Mouse (Mus musculus) MEL (cell line): Measurements from ENCODE around the gene Gm9376. TPM values are rescaled to one million over a fixed set of nuclear protein-coding genes. Genes with fewer than 3 reads are reported as not detected.

Experiments
- DNase-seq: peaks from one replicate; pipeline ENCODE4 v3.0.0; 2011; ENCODE audit warnings: low read depth, low spot score
- H3K27ac ChIP-seq: 2 replicates; pipeline ENCODE4 v1.5.1; 2012; ENCODE audit warnings: low read depth, mild to moderate bottlenecking, control low read depth, low read length, moderate library complexity; ENCODE audit not compliant: control insufficient read depth
- H3K27me3 ChIP-seq, 2 experiments: fragments of 150-350 bp in 1 of 2; sonication (generic) in 1 of 2; 2 replicates each; pipeline ENCODE4 v1.6.1; 2012; ENCODE audit warnings: low read length in 2 of 2, mild to moderate bottlenecking in 2 of 2, improper control_type of control experiment in 1 of 2, moderate library complexity in 1 of 2; ENCODE audit not compliant: insufficient read depth in 2 of 2, control insufficient read depth in 1 of 2
- H3K36me3 ChIP-seq, 2 experiments: 2 replicates each; pipeline ENCODE4 v1.6.1; 2012 to 2014; ENCODE audit warnings: low read length in 2 of 2, improper control_type of control experiment in 1 of 2, inconsistent platforms in 1 of 2, mild to moderate bottlenecking in 1 of 2; ENCODE audit not compliant: insufficient read depth in 2 of 2, control insufficient read depth in 1 of 2
- H3K4me1 ChIP-seq, 2 experiments: fragments of 150-350 bp in 1 of 2; sonication (generic) in 1 of 2; 2 replicates each; pipeline ENCODE4 v1.6.1; 2012; ENCODE audit warnings: low read length in 2 of 2, improper control_type of control experiment in 1 of 2, mild to moderate bottlenecking in 1 of 2; ENCODE audit not compliant: insufficient read depth in 2 of 2, control insufficient read depth in 1 of 2
- H3K4me3 ChIP-seq, 2 experiments: fragments of 150-350 bp in 1 of 2; sonication (generic) in 1 of 2; 2 replicates each; pipeline ENCODE4 v1.5.1; 2012; ENCODE audit warnings: low read depth in 2 of 2, low read length in 2 of 2, mild to moderate bottlenecking in 2 of 2, moderate library complexity in 2 of 2, control low read depth in 1 of 2, improper control_type of control experiment in 1 of 2; ENCODE audit not compliant: control insufficient read depth in 1 of 2, insufficient read depth in 1 of 2
- H3K79me2 ChIP-seq: 2 replicates; pipeline ENCODE4 v1.6.1; 2012; ENCODE audit warnings: mild to moderate bottlenecking, low read length, moderate library complexity; ENCODE audit not compliant: control insufficient read depth, poor library complexity, insufficient read depth
- H3K9ac ChIP-seq: 2 replicates; pipeline ENCODE4 v1.6.1; 2012; ENCODE audit warnings: low read depth, mild to moderate bottlenecking, control low read depth, low read length, moderate library complexity; ENCODE audit not compliant: control insufficient read depth, poor library complexity, severe bottlenecking
- H3K9me3 ChIP-seq: fragments of 150-350 bp; sonication (generic); replicated peaks from 2 replicates; pipeline ENCODE4 v1.6.1; 2012; ENCODE audit warnings: mild to moderate bottlenecking, low read length, improper control_type of control experiment, moderate library complexity; ENCODE audit not compliant: insufficient read depth
- BHLHE40 ChIP-seq: IDR thresholded peaks from 2 replicates; pipeline ENCODE4 v1.6.1; 2012; ENCODE audit warnings: low read depth, mild to moderate bottlenecking, inconsistent platforms, low read length, improper control_type of control experiment, borderline replicate concordance
- CHD2 ChIP-seq: IDR thresholded peaks from 2 replicates; pipeline ENCODE4 v1.6.1; 2011; ENCODE audit warnings: low read length, improper control_type of control experiment
- ELF1 ChIP-seq: IDR thresholded peaks from 2 replicates; pipeline ENCODE4 v1.6.1; 2014; ENCODE audit warnings: low read depth, mild to moderate bottlenecking, inconsistent platforms, low read length, improper control_type of control experiment, moderate library complexity
- EP300 ChIP-seq, 2 experiments: IDR thresholded peaks; 2 replicates each; pipeline ENCODE4 v1.6.1; 2011; ENCODE audit warnings: improper control_type of control experiment in 2 of 2, low read length in 2 of 2, low read depth in 1 of 2, mild to moderate bottlenecking in 1 of 2
- HCFC1 ChIP-seq: IDR thresholded peaks from 2 replicates; pipeline ENCODE4 v1.6.1; 2012; ENCODE audit warnings: low read depth, mild to moderate bottlenecking, inconsistent platforms, low read length, improper control_type of control experiment, moderate library complexity
- MAX ChIP-seq: IDR thresholded peaks from 2 replicates; pipeline ENCODE4 v1.6.1; 2011; ENCODE audit warnings: low read length, improper control_type of control experiment
- MEF2A ChIP-seq: IDR thresholded peaks from 2 replicates; pipeline ENCODE4 v1.6.1; 2014; ENCODE audit warnings: low read depth, mild to moderate bottlenecking, inconsistent platforms, low read length, improper control_type of control experiment; ENCODE audit not compliant: poor library complexity, insufficient replicate concordance, severe bottlenecking; ENCODE audit errors: extremely low read depth
- MYB ChIP-seq: IDR thresholded peaks from 2 replicates; pipeline ENCODE4 v1.6.1; 2011; ENCODE audit warnings: mild to moderate bottlenecking, low read depth, low read length, improper control_type of control experiment
- POLR2A ChIP-seq, 2 experiments: IDR thresholded peaks; 2 replicates each; pipeline ENCODE4 v1.6.1; 2011 to 2012; ENCODE audit warnings: low read length in 2 of 2, mild to moderate bottlenecking in 2 of 2, control low read depth in 1 of 2, improper control_type of control experiment in 1 of 2, low read depth in 1 of 2, moderate library complexity in 1 of 2; ENCODE audit not compliant: control insufficient read depth in 1 of 2, insufficient read depth in 1 of 2, poor library complexity in 1 of 2
- POLR2AphosphoS2 ChIP-seq: IDR thresholded peaks from 2 replicates; pipeline ENCODE4 v1.6.1; 2011; ENCODE audit warnings: low read length, improper control_type of control experiment
- RAD21 ChIP-seq: IDR thresholded peaks from 2 replicates; pipeline ENCODE4 v1.6.1; 2011; ENCODE audit warnings: mild to moderate bottlenecking, low read depth, low read length, improper control_type of control experiment
- SMC3 ChIP-seq: IDR thresholded peaks from 2 replicates; pipeline ENCODE4 v1.6.1; 2011; ENCODE audit warnings: low read depth, low read length, improper control_type of control experiment
- TCF12 ChIP-seq: IDR thresholded peaks from 2 replicates; pipeline ENCODE4 v1.6.1; 2014; ENCODE audit warnings: low read depth, mild to moderate bottlenecking, inconsistent platforms, low read length, improper control_type of control experiment, moderate library complexity
- USF1 ChIP-seq: IDR thresholded peaks from 2 replicates; pipeline ENCODE4 v1.6.1; 2014; ENCODE audit warnings: low read depth, mild to moderate bottlenecking, inconsistent platforms, low read length, improper control_type of control experiment, moderate library complexity
- ZKSCAN1 ChIP-seq: IDR thresholded peaks from 2 replicates; pipeline ENCODE4 v1.6.1; 2012; ENCODE audit warnings: low read depth, mild to moderate bottlenecking, inconsistent platforms, low read length, improper control_type of control experiment, moderate library complexity
- ZMIZ1 ChIP-seq: IDR thresholded peaks from 2 replicates; pipeline ENCODE4 v1.6.1; 2012; ENCODE audit warnings: low read depth, mild to moderate bottlenecking, inconsistent platforms, low read length, improper control_type of control experiment, moderate library complexity
- polyA plus RNA-seq, 2 experiments: library from polyadenylated mRNA; stranded (reverse) in 1 of 2; unstranded in 1 of 2; fragments of >175 nt in 1 of 2; fragments of >200 nt in 1 of 2; gene quantifications; 2 replicates each; pipeline versions ENCODE4 v1.2.1 to v1.2.4; 2012; ENCODE audit warnings: low replicate concordance in 2 of 2, low read depth in 1 of 2; ENCODE audit not compliant: insufficient read length in 2 of 2, insufficient read depth in 1 of 2, missing spikeins in 1 of 2
- total RNA-seq: library from RNA; depleted of rRNA; stranded (reverse); fragments of 300-350 nt; gene quantifications from 2 replicates; pipeline ENCODE4 v1.2.3, GENCODE M21; 2012

Gm9376 gene
- total and polyA plus RNA-seq, 3 experiments: not detected

GRCm38 (mm10) chr14:118233786-118234540 is 32.8 kb upstream of the Gm9376 start:
- Histone ChIP-seq H3K9ac (no peak overlapping the region), H3K4me3 (no peak overlapping the region), H3K27me3 (no peaks in the 10 kb centered on the region)

GRCm38 (mm10) chr14:118234541-118235210 is 32.1 kb upstream of the Gm9376 start:
- no peaks in the 10 kb centered on the region for H3K36me3 ChIP-seq
- H3K79me2 ChIP-seq: no peaks in the 10 kb centered on the region
- H3K27ac ChIP-seq: no peak overlapping the region
- no peak overlapping the region for H3K4me3 ChIP-seq
- TF ChIP-seq ZMIZ1 (no peak), POLR2AphosphoS2 (no peak), MYB (no peak)
- no peak overlapping the region for H3K9ac ChIP-seq
- no peaks in the 10 kb centered on the region for H3K9me3 ChIP-seq
- H3K4me1 ChIP-seq: no peaks in the 10 kb centered on the region
- no peak for DNase-seq
- no peaks in the 10 kb centered on the region for H3K27me3 ChIP-seq

More at GRCm38 (mm10) chr14:118233786-118234540, 32.8 kb upstream of the Gm9376 start:
- Histone ChIP-seq H3K9me3 (no peaks in the 10 kb centered on the region), H3K36me3 (no peaks in the 10 kb centered on the region), H3K79me2 (no peaks in the 10 kb centered on the region), H3K27ac (no peak overlapping the region), H3K4me1 (no peaks in the 10 kb centered on the region)
- TF ChIP-seq POLR2A (IDR thresholded peaks at IDR 0.05; ENCODE audit: control insufficient read depth in 1 of 2, insufficient read depth in 1 of 2, low read depth in 1 of 2, low read length in 2 of 2, poor library complexity in 1 of 2) (no peak), MEF2A (no peak), SMC3 (no peak), EP300 (IDR thresholded peaks at IDR 0.05; ENCODE audit: low read depth in 1 of 2, low read length in 2 of 2) (no peak), ZKSCAN1 (no peak), MYB (no peak), CHD2 (no peak), USF1 (no peak), ZMIZ1 (no peak), ELF1 (no peak), TCF12 (no peak), BHLHE40 (no peak), MAX (no peak), HCFC1 (no peak), POLR2AphosphoS2 (no peak), RAD21 (no peak)
- no peak for DNase-seq
